Mouse (Mus musculus) frontal cortex, adult 2 months (tissue): ENCODE measurements around the gene Aff3. TPM values are rescaled to one million over a fixed set of nuclear protein-coding genes. Genes with fewer than 3 reads are reported as not detected.

Experiments
- DNase-seq, 2 experiments: peaks; one replicate each; pipeline ENCODE4 v3.0.0; 2022; ENCODE audit warnings: low spot score in 1 of 2; ENCODE audit errors: extremely low spot score in 1 of 2
- polyA plus RNA-seq: library from polyadenylated mRNA; depleted of rRNA; stranded (reverse); fragments of >200 nt; gene quantifications from 2 replicates; pipeline ENCODE4 v1.2.3, GENCODE M21; 2012

The Aff3 gene
- polyA plus RNA-seq, 1 experiment: 32.1 TPM

- no peak for DNase-seq
Observed at GRCm38 (mm10) chr1:38408241-38408640, 256.5 kb downstream of the Aff3 start.

GRCm38 (mm10) chr1:38403781-38404180, 261.0 kb downstream of the Aff3 start:
- DNase-seq: no peak

DNA sequence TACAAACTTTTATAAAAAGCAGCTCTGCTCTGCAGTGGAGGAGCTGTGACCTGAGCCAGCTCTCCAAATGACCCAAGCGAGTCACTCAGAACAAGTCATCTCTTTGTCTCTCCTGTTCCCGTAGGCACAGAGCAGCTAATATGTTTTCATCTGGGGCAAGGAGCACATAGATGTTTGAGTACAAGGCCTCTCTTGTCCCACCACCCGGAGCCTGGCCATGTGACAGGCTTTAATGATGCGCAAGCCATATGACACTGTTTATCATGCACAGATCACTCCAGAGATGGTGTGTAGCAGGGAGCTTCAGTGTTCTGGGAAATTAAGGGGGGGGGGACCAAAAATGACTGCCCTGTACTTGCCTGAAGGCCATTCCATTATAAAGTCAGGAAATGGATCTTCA, 262.9 kb downstream of the Aff3 start:
- no peak for DNase-seq

DNA sequence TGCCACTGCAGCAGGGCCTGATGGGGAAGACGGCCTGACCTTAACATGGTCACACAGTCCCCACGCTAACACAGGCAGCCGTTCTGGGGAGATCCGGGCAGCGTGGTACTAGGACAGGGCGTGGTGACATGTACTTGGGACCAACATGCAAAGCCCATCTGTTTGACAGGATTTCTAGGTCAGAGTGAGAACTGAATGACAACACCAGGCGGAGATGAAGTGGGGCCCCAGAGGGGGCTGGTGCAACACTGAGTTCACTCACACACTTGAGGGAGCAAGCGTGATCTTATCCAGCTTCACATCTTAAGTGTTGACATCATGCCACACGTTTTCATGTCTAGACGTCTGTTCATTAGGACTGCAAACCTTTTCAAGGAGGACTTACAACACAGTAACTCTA, 265.5 kb downstream of the Aff3 start:
- DNase-seq: no peak

DNA sequence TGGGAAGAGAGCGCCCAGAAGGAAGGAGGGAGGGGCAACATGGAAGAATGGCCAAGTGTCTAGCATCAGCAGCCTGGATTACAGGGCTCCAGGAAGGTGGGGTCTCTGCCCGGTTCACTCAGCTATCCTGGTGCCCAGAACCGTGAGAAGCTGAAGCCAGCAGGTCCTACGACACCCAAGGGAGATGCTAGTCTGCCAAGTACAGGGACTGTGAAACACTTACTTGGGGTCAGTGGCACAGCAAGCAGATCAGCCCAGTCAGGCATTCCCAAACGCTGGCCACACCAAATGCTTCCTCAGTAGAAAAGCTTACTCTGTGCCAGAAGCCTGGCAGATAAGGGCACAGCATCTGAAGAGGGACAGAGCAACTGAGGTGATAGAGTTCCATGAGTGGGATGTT, 266.2 kb downstream of the Aff3 start:
- DNase-seq: no peak

DNA sequence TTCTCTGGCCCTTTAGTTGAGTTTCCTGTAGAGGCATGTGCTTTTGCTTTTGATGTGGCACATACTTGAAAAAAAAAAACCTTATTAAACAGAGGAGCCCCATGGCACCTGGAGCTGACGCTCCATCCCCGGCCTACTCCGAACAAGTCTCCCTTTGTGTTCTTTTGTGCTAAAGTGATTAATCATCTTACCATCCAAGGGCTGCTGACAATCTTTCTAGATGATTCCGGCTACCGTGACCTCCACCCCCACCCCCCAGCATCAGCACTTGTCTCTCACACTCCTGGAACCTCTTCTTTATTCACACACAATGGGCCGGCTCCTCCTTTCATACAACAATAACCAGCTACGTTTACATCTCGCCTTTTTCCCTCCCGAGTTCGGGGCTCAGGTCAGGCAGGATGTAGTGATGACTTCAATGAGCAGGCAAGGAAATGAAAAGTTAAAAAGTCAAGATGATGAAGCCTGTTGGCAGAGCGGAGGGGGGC, 269.5 kb downstream of the Aff3 start:
- no peak for DNase-seq

- no peak for DNase-seq
Observed at GRCm38 (mm10) chr1:38394493-38394892, 270.3 kb downstream of the Aff3 start.

GRCm38 (mm10) chr1:38393516-38393915, 271.2 kb downstream of the Aff3 start:
- peak; percentile 38 to 64 for DNase-seq

GRCm38 (mm10) chr1:38392928-38393327, 271.8 kb downstream of the Aff3 start:
- DNase-seq: peak in 1 of 2 experiments; percentile 77

GRCm38 (mm10) chr1:38390886-38391249, 273.9 kb downstream of the Aff3 start:
- no peak for DNase-seq

DNA sequence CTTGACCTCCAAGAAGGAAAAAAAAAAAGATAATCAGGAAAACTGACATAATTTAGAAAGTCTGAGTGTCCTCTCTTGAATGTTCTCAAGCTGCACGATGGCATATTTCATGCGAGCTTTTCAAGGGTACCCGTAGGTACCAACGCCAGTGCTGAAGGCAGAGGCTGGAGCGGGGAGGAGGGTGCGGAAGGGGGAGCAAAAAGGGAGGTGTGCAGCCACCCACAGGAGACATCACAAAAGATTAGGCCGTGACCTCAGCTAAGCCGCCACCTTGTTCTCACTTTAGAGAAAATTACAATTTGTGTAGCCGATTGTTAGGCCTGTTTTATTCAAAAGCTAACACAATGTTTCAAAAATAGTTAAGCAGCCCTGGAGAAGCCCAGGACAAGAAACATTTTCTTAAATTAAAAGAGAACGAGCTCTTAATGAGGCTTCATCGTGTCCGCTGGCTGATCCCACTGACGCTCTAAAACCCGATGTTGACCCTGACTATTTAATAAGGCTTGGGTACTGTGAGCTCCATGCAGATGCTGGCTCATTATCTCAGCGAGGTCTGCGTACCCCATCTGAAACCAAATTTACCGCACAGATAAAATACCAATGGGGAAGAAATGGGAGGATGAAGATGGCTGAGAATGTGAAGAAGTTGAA, 274.4 kb downstream of the Aff3 start:
- no peak for DNase-seq

GRCm38 (mm10) chr1:38389576-38389975, 275.2 kb downstream of the Aff3 start:
- DNase-seq: no peak

- peak in 1 of 2 experiments; percentile 63 for DNase-seq
Observed at GRCm38 (mm10) chr1:38388466-38388865, 276.3 kb downstream of the Aff3 start.

DNA sequence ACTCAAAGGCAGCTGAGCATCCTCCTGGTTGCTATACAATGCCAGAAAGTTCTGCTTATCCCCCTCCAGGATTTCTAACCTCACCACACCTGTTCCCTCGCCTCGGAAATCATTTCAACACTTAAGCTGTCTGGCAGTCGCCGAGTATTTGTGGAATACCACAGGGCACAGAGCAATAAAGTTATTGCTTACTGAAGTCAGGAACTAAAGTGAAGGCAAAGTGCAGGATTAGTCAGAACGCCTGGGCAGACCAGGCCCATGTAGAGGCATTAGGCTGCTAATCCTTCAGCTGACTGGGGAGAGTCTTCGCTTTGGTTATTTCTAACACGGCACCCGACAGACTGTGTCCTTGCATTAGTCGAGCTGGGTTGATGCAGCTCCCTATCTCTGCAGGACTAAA, 277.3 kb downstream of the Aff3 start:
- no peak for DNase-seq

DNA sequence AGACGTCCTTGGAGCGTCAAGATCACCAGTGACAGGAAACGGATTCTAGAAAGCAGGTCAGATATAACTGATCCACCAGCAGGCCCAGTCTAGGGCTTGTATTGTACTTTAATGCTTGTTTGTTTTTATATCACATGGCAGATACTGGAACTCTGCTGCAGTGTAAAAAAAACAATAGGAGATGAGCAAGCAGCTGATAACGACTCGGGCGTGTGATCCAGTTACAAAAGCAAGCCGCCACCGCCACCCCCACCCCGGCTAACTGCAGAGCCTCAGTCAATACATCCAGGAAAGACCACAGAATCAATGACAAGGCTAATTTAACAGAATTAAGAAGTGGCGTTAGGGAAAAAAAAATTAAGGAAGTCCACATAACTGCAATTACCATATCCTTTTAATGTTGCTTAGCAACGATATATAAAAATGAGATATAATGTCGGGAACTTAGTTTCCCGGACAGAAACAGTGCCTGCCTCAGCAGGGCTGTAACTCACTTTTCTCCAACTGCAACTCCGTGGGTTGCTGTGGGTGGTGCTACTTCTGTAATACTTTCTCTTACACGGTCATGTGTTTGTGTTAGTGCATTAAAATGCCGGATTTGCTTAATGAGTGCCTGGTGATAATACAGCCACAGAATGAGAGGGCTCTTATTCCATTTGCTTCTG, 280.2 kb downstream of the Aff3 start:
- DNase-seq: no peak

DNA sequence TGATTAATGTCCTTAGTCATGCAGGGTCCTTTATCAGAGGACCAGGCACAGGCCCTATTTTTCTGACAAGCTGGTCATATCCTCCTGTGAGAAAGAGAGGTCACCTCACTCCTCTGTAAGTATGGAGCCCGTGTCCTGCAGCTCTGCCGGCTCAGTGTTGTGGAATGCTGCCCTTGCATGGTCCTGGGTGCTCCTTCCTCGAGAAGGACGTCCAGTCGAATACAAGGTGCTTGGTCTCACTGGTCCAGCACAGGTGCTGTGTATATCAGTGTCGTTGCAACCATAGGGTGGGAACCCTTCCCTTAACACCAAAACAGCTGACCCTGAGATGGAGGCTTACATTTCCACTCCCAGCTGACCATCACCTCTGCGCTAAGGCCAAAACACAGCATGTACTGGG, 280.7 kb downstream of the Aff3 start:
- no peak for DNase-seq

GRCm38 (mm10) chr1:38382683-38383082, 282.1 kb downstream of the Aff3 start:
- peak in 1 of 2 experiments; percentile 23 for DNase-seq

DNA sequence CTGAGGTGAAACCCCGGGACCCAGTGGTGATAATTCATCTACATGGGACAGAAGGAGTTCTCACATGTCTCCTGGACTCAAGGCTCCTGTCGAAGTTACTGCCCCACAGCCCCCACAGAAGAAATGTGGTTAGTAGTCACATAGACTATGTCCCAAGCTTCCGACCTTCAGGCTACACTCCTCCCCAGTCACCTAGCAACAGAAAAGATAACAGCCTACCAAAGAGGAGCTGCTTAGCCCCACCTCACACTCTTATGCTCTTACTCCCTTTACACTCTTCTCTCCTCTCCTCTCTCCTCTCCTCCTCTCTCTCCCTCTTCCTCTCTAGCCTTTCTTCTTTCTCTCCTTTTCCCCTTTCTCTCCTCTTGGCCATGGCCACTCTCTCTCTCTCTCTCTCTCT, 286.8 kb downstream of the Aff3 start:
- no peak for DNase-seq

- peak in 1 of 2 experiments; percentile 53 for DNase-seq
Observed at GRCm38 (mm10) chr1:38369166-38369565, 295.6 kb downstream of the Aff3 start.

DNA sequence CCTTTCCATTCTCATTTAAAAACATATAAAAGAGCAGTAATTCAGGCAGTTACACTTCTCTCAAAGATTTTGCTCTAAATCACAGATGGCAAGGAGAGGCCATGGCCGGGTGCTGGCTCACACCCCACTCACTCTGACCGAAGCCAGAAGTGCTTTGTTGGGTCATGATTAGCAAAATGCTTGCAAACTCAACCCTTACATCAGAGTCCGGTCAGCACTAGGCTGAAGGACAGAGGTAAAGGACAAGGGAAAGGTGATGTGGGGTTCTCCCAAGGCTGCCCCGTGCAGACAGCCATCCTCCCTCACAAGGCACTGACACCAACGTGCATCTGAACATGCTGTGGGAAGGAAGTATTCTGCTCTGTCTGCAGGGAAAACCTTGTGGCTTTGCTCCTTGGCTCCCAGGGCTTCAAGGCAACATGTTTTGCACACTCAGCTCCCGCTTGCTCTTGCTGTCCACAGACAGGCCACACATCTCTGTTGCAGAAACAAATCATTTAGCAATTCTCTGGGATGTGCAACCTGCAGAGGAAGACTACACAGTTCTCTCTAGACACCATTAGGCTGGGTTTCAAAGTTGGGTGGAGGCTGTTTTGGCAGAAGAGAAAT, 296.6 kb downstream of the Aff3 start:
- no peak for DNase-seq

DNA sequence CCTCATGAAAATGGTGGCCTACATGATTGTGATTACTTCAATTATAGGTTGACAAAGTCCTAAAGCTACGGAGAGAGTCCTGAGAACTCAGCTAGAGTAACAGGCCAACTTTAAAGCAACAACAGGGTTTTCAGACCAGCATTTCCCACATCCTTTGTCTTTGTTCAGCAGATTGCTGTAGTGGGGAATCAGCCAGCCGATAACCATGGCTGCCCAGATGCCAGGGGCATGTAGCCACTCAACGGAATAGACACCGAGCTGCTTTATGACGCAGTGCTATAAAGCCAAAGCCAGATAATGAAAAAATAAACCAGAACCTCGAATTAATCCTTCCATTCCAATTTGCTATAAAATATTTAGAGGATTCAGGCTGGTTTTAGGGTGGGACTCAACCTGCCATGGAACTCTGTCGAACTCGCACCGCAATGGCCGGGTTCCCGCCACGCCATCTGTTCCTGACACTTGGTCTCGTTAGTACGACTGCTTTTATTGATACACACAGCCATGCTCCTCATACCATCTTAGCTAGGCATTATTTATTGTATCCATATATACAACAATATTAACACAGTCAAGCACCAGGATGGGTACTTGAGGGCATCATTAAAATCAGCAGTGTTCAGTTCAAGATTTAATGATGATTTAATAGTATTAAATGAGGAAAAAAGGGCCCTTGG, 297.2 kb downstream of the Aff3 start:
- DNase-seq: no peak
